Mouse (Mus musculus) neutrophil, adult 83 days (primary cell): Measurements from ENCODE around the gene Icosl. TPM values are rescaled to one million over a fixed set of nuclear protein-coding genes. Genes with fewer than 3 reads are reported as not detected.

ENCODE experiments used
- total RNA-seq, 2 experiments: library from RNA; stranded (reverse); gene quantifications; one replicate each; pipeline ENCODE4 v1.2.4; 2023

Icosl gene
- 10 to 100 TPM; 48.0 to 48.3 TPM for total RNA-seq

DNA sequence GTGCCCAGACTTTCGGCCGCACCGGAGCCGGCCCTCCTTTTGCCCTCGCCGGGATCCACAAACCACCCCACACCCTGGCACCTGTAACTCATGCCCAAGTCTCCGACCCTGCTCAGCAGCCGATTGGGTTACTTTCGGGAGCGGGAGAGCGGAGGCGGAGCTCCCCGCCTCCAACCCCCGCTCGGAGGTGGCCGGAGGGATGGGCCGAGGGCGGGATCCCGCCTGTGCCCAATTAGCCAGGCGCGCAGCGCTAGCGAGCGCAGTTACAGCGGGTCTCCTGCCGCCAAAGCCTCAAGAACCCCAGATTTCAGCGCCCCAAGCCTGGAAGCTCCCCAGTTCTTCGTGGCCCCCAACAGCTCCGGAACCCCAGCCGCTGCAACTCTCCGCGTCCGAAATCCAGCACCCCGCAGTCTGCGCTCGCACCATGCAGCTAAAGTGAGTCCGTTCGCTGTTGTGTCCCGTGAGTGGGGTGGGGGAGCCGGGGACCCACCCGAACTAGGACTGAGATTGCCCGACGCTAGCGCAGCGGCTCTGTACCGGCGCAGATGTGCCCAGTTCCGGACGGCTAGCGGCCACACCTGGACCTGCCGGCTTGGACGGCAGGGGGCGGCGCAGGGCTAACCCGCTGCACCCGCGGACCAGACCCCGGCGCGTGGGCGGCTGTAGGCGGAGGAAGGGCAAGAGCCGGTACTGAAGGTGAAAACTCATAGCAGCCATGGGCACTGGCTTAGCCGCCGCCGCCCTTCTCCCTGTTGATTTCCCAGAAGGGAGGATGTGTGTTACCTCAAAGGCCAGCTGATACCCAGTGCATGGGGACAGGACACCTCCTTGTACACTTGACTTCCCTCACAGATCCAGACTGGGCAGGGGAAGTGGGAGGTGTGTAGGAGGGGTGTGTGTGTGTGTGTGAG, at the start of gene Icosl:
TSS of gene Icosl (plus strand) at position 202 of the 911 bp plus-strand sequence.

DNA sequence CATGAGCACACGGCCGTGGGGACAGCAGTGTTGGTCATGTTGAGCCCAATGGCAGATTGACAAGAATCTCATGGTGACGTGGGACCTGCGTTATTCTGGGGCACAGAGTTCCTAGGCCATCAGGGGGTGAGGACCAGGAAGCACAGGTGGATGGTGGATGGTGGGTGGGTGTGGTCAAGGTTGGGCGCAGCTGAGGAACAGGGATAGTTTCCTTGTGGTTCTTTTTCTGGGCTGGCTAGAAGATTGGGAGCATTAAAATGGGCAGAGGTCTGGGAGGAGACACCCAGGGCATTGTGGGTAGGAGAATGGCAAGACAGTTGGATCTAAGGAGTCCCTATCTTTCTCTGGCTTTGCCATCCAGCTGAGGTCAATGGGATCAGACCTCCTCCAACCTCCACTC, 27.5 kb upstream of the Icosl start, which contains the start of gene Dnmt3l:
TSS of gene Dnmt3l (plus strand) at position 301 of the 400 bp plus-strand sequence.

DNA sequence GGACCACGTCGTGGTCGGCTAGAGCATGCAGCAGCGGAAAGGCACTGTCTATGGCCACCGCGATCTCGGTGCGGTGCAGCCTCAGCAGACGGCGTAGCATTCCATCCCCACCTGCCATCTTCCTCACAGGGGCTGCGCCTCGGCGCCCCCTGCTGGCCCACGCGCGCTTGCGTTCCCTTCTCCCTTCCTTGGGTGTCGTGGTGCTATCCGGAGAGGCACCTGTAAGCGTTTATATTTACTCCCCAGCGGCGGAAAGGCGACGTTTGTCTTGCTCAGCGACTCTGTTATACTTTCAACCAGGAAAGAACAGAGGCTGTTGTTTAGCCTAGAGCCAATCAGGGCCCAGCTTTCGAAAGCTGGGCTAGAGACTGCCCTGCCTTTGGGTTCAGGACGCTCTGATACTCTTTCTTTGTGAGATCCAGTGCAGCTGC, 25.7 kb upstream of the Icosl start, which contains the start of gene Aire:
TSS of gene Aire (minus strand) at position 205 of the 431 bp plus-strand sequence.

Other genes starting within 250 kb of the Icosl start
- gene Krtap10-4, start 242.2 kb upstream of the Icosl start, total RNA-seq, result not detected
- gene Krtap10-10, start 233.4 kb upstream of the Icosl start, total RNA-seq, result not detected
- not detected for gene Gm36176, start 222.5 kb upstream of the Icosl start, total RNA-seq
- not detected for gene Gm10318, start 216.4 kb upstream of the Icosl start, total RNA-seq
- gene Gm3285, start 207.3 kb upstream of the Icosl start, total RNA-seq, result not detected
- gene Lrrc3, start 166.8 kb upstream of the Icosl start, total RNA-seq, result under 1 TPM in 1 of 2 experiments, not detected in 1; 0.15 TPM
- 100 to 1,000 TPM; 232 to 259 TPM for gene Trpm2, start 98.7 kb upstream of the Icosl start, total RNA-seq
- gene 1810043G02Rik, start 90.8 kb upstream of the Icosl start, total RNA-seq, result 1 to 10 TPM; 7.1 to 8.8 TPM
- gene Pfkl, start 59.2 kb upstream of the Icosl start, total RNA-seq, result 10 to 100 TPM; 27.1 to 40.2 TPM
- gene Dnmt3l, start 27.4 kb upstream of the Icosl start, total RNA-seq, result 1 to 10 TPM; 1.4 to 1.8 TPM
- gene Aire, start 25.7 kb upstream of the Icosl start, total RNA-seq, result not detected
- gene D10Jhu81e, start 100.5 kb downstream of the Icosl start, total RNA-seq, result 10 to 100 TPM; 23.3 to 27.2 TPM
- gene Pwp2, start 115.8 kb downstream of the Icosl start, total RNA-seq, result 1 to 10 TPM; 4.9 to 5.7 TPM
- gene Trappc10, start 175.3 kb downstream of the Icosl start, total RNA-seq, result 10 to 100 TPM; 53.6 to 62.3 TPM